Mouse (Mus musculus): ENCODE measurements around the gene Pcdh15. TPM values are rescaled to one million over a fixed set of nuclear protein-coding genes. Genes with fewer than 3 reads are reported as not detected.

Pcdh15 gene
- total and polyA plus RNA-seq, 3 experiments = not detected

DNA sequence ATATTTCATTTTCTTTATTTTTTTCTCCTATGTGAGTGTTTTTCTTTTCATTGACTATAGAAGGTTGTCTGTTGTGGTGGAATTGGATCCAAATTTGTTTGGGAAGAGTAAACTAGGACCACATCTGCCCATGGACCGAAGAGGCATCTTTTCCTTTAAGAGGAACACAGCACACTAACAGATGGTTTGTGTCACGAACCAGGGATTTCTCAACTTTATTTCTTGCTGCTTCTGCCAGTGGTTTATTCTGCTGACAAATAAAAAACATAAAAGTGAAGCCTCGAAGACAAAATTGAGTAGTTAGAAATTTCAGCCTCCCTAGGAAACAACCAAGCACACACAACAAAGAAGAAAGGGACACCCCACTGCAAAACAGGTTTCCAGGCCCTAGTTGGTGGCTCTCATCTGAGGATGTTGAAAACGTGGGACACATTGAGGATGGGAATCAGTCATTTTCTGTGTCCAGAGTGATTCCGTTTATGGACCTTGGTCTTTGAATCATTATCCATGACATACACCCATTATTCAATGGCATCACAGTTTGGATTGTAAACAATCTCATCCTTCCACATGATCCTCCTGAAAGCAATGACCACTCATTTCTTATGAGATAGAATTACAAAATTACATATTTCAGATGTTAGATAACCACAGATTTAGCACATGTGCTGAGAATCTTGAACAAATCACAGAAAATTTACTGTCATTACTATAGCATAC lies 1206.5 kb downstream of the Pcdh15 start:
- no peak for DNase-seq (ENCODE audit: low read depth, low spot score)
- Histone ChIP-seq H3K36me3 (ENCODE audit: control insufficient read depth in 1 of 2, insufficient read depth in 2 of 2, low read length in 2 of 2) (no peaks in the 10 kb centered on the region), H3K9ac (ENCODE audit: control insufficient read depth, low read depth, low read length, poor library complexity, severe bottlenecking) (no peak overlapping the region), H3K4me3 (ENCODE audit: control insufficient read depth in 1 of 2, insufficient read depth in 1 of 2, low read depth in 2 of 2, low read length in 2 of 2) (no peak overlapping the region), H3K27me3 (ENCODE audit: control insufficient read depth in 1 of 2, insufficient read depth in 2 of 2, low read length in 2 of 2) (no peaks in the 10 kb centered on the region), H3K27ac (ENCODE audit: control insufficient read depth, low read depth, low read length) (no peak overlapping the region), H3K4me1 (ENCODE audit: control insufficient read depth in 1 of 2, insufficient read depth in 2 of 2, low read length in 2 of 2) (no peaks in the 10 kb centered on the region), H3K79me2 (ENCODE audit: control insufficient read depth, insufficient read depth, low read length, poor library complexity) (no peaks in the 10 kb centered on the region), H3K9me3 (replicated peaks; ENCODE audit: insufficient read depth, low read length) (no peaks in the 10 kb centered on the region)
- no peak for TF ChIP-seq EP300 (IDR thresholded peaks at IDR 0.05; ENCODE audit: low read depth in 1 of 2, low read length in 2 of 2)
- no peak for TF ChIP-seq UBTF (IDR thresholded peaks at IDR 0.05; ENCODE audit: borderline replicate concordance, insufficient read depth, low read depth, low read length)
- TF ChIP-seq POLR2AphosphoS2 (IDR thresholded peaks at IDR 0.05; ENCODE audit: low read length) = no peak
- TF ChIP-seq MAFK (IDR thresholded peaks at IDR 0.05; ENCODE audit: borderline replicate concordance, low read depth, low read length) = no peak
- no peak for TF ChIP-seq SMC3 (IDR thresholded peaks at IDR 0.05; ENCODE audit: low read depth, low read length)
- TF ChIP-seq MEF2A (IDR thresholded peaks at IDR 0.05; ENCODE audit: extremely low read depth, insufficient replicate concordance, low read depth, low read length, poor library complexity, severe bottlenecking) = no peak
- TF ChIP-seq GATA1 (IDR thresholded peaks at IDR 0.05; ENCODE audit: low read depth, low read length) = no peak
- no peak for TF ChIP-seq SIN3A (IDR thresholded peaks at IDR 0.05; ENCODE audit: low read length)
- TF ChIP-seq RCOR1 (IDR thresholded peaks at IDR 0.05; ENCODE audit: low read depth, low read length) = no peak
- no peak for TF ChIP-seq TBP (IDR thresholded peaks at IDR 0.05; ENCODE audit: low read depth, low read length)
- no peak for TF ChIP-seq TAL1 (IDR thresholded peaks at IDR 0.05; ENCODE audit: low read length)
- no peak for TF ChIP-seq GABPA (IDR thresholded peaks at IDR 0.05; ENCODE audit: low read depth, low read length)
- no peak for TF ChIP-seq ZKSCAN1 (IDR thresholded peaks at IDR 0.05; ENCODE audit: low read depth, low read length)
- TF ChIP-seq BHLHE40 (IDR thresholded peaks at IDR 0.05; ENCODE audit: borderline replicate concordance, low read depth, low read length) = no peak
- TF ChIP-seq MAX (IDR thresholded peaks at IDR 0.05; ENCODE audit: low read length) = no peak
- no peak for TF ChIP-seq MYB (IDR thresholded peaks at IDR 0.05; ENCODE audit: low read depth, low read length)
- no peak for TF ChIP-seq POLR2AphosphoS5 (IDR thresholded peaks at IDR 0.05; ENCODE audit: borderline replicate concordance, low read depth, low read length)

DNA sequence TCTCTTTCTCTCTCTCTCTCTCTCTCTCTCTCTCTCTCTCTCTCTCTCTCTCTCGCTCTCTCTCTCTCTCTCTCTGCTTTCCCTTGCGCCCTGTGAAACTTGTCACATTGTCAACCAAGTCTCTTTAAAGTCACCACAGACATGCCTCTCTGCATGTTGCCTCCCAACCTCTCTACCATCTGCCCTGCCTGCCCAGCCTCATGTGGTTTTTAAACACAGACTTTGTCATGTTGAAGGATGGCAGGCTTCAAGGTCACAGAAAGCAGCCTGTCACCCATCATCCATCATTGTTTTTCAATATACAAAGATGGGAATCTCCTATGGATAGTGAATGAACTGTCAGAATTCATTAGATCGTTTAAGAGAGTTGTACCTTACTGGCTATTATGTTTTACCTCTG lies 1207.9 kb downstream of the Pcdh15 start:
- Histone ChIP-seq H3K27me3 (ENCODE audit: control insufficient read depth in 1 of 2, insufficient read depth in 2 of 2, low read length in 2 of 2) (no peaks in the 10 kb centered on the region), H3K9ac (ENCODE audit: control insufficient read depth, low read depth, low read length, poor library complexity, severe bottlenecking) (no peak overlapping the region)

More for the DNA sequence above, 1207.9 kb downstream of the Pcdh15 start:
- no peaks in the 10 kb centered on the region for H3K9me3 ChIP-seq (replicated peaks; ENCODE audit: insufficient read depth, low read length)
- no peaks in the 10 kb centered on the region for H3K4me1 ChIP-seq (ENCODE audit: control insufficient read depth in 1 of 2, insufficient read depth in 2 of 2, low read length in 2 of 2)
- no peaks in the 10 kb centered on the region for H3K36me3 ChIP-seq (ENCODE audit: control insufficient read depth in 1 of 2, insufficient read depth in 2 of 2, low read length in 2 of 2)
- no peak for DNase-seq (ENCODE audit: low read depth, low spot score)
- no peak overlapping the region for H3K27ac ChIP-seq (ENCODE audit: control insufficient read depth, low read depth, low read length)
- no peak for TF ChIP-seq MXI1 (IDR thresholded peaks at IDR 0.05; ENCODE audit: low read depth, low read length)
- TF ChIP-seq TAL1 (IDR thresholded peaks at IDR 0.05; ENCODE audit: low read length) = no peak
- TF ChIP-seq USF2 (IDR thresholded peaks at IDR 0.05; ENCODE audit: borderline replicate concordance in 1 of 2, insufficient read depth in 1 of 2, low read depth in 1 of 2, low read length in 2 of 2) = no peak
- no peak for TF ChIP-seq ZKSCAN1 (IDR thresholded peaks at IDR 0.05; ENCODE audit: low read depth, low read length)
- no peak for TF ChIP-seq RAD21 (IDR thresholded peaks at IDR 0.05; ENCODE audit: low read depth, low read length)
- TF ChIP-seq MAFK (IDR thresholded peaks at IDR 0.05; ENCODE audit: borderline replicate concordance, low read depth, low read length) = no peak
- no peak for TF ChIP-seq ZC3H11A (IDR thresholded peaks at IDR 0.05; ENCODE audit: low read depth, low read length)
- no peak for TF ChIP-seq NRF1 (IDR thresholded peaks at IDR 0.05; ENCODE audit: insufficient read depth, low read depth, low read length, poor library complexity, severe bottlenecking)
- no peak for TF ChIP-seq MAX (IDR thresholded peaks at IDR 0.05; ENCODE audit: low read length)
- no peak for TF ChIP-seq CHD2 (IDR thresholded peaks at IDR 0.05; ENCODE audit: low read length)
- TF ChIP-seq GABPA (IDR thresholded peaks at IDR 0.05; ENCODE audit: low read depth, low read length) = no peak
- TF ChIP-seq USF1 (IDR thresholded peaks at IDR 0.05; ENCODE audit: low read depth, low read length) = no peak
- TF ChIP-seq POLR2AphosphoS5 (IDR thresholded peaks at IDR 0.05; ENCODE audit: borderline replicate concordance, low read depth, low read length) = no peak
- no peak for TF ChIP-seq CHD1 (IDR thresholded peaks at IDR 0.05; ENCODE audit: low read depth, low read length)
- no peak for TF ChIP-seq RCOR1 (IDR thresholded peaks at IDR 0.05; ENCODE audit: low read depth, low read length)
- no peak for TF ChIP-seq POLR2A (IDR thresholded peaks at IDR 0.05; ENCODE audit: control insufficient read depth in 1 of 2, insufficient read depth in 1 of 2, low read depth in 1 of 2, low read length in 2 of 2, poor library complexity in 1 of 2)
- TF ChIP-seq CTCF (IDR thresholded peaks at IDR 0.05 in 2 of 3, conservative IDR thresholded peaks at IDR 0.05 in 1 of 3; ENCODE audit: control insufficient read depth in 1 of 3, insufficient read depth in 1 of 3, low read depth in 2 of 3, low read length in 3 of 3, poor library complexity in 1 of 3, severe bottlenecking in 1 of 3) = no peak
- TF ChIP-seq SIN3A (IDR thresholded peaks at IDR 0.05; ENCODE audit: low read length) = no peak
- TF ChIP-seq HCFC1 (IDR thresholded peaks at IDR 0.05; ENCODE audit: low read depth, low read length) = no peak
- no peak for TF ChIP-seq MAZ (IDR thresholded peaks at IDR 0.05; ENCODE audit: low read depth, low read length)
- H3K4me3 ChIP-seq (ENCODE audit: control insufficient read depth in 1 of 2, insufficient read depth in 1 of 2, low read depth in 2 of 2, low read length in 2 of 2) = no peak overlapping the region
- no peaks in the 10 kb centered on the region for H3K79me2 ChIP-seq (ENCODE audit: control insufficient read depth, insufficient read depth, low read length, poor library complexity)

Measured in MEL (cell line).